Mouse (Mus musculus) lung, postnatal 0 days (tissue): ENCODE measurements at regions not wholly inside any gene's neighbourhood (a gene's known extent, or its start where the extent isn't known, plus 50 kb on each side); places are given as distances from the start of the nearest gene placed in this dataset.

Experiments used
- CTCF ChIP-seq: IDR thresholded peaks from 2 replicates; pipeline ENCODE4 v1.5.1; 2016; ENCODE audit warnings: antibody characterized with exemption, mild to moderate bottlenecking
- EP300 ChIP-seq: IDR thresholded peaks from 2 replicates; pipeline ENCODE4 v1.6.1; 2016; ENCODE audit warnings: antibody characterized with exemption, mild to moderate bottlenecking, control low read depth

DNA sequence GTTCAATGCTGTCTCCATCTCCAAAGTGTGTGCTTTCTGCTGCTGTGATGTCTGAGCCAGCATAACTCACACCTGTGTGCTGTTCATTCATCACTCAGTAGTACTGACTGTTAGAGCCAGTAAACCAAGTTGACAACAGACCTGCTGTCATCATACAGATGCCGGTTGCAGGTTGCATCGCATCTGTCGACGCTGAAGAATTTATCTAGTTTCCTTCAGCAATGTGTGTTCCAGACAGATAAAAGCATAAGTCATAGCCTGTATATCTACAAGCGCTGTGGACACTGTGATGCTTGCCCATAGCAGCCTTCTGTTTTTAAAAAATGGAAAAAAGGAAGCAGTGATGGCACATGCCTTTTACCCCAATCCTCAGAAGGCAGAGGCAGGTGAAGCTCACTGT is 524.6 kb upstream of the Adamts9 start:
- no peak for TF ChIP-seq CTCF
- TF ChIP-seq EP300 = no peak
